Mouse (Mus musculus): ENCODE results near the gene Map2k4. TPM values are rescaled to one million over a fixed set of nuclear protein-coding genes. Genes with fewer than 3 reads are reported as not detected.
A peak's percentile ranks its signal among the peaks of the same experiment; 100 is the strongest.

The Map2k4 gene
- polyA plus RNA-seq, 1 experiment from 2014 or later: 36.6 TPM

GRCm38 (mm10) chr11:65773946-65774656 lies 14.0 kb downstream of the Map2k4 start:
- no peak for DNase-seq (ENCODE audit: low spot score)

- DNase-seq (ENCODE audit: low spot score): no peak
Observed at GRCm38 (mm10) chr11:65773535-65773934, 14.6 kb downstream of the Map2k4 start.

- DNase-seq (ENCODE audit: low spot score): no peak
Observed at GRCm38 (mm10) chr11:65771546-65771945, 16.6 kb downstream of the Map2k4 start.

- DNase-seq (ENCODE audit: low spot score): no peak
Observed at GRCm38 (mm10) chr11:65769990-65770389, 18.1 kb downstream of the Map2k4 start.

GRCm38 (mm10) chr11:65768445-65768844 lies 19.7 kb downstream of the Map2k4 start:
- no peak for DNase-seq (ENCODE audit: low spot score)

GRCm38 (mm10) chr11:65760912-65761311 lies 27.2 kb downstream of the Map2k4 start:
- no peak for DNase-seq (ENCODE audit: low spot score)

GRCm38 (mm10) chr11:65759350-65759749 lies 28.7 kb downstream of the Map2k4 start:
- no peak for DNase-seq (ENCODE audit: low spot score)

GRCm38 (mm10) chr11:65754161-65754560 lies 33.9 kb downstream of the Map2k4 start:
- DNase-seq (ENCODE audit: low spot score): no peak

GRCm38 (mm10) chr11:65753593-65753992 lies 34.5 kb downstream of the Map2k4 start:
- no peak for DNase-seq (ENCODE audit: low spot score)

GRCm38 (mm10) chr11:65750546-65750945 lies 37.6 kb downstream of the Map2k4 start:
- DNase-seq (ENCODE audit: low spot score): no peak

- DNase-seq (ENCODE audit: low spot score): no peak
Observed at GRCm38 (mm10) chr11:65747433-65747832, 40.7 kb downstream of the Map2k4 start.

- no peak for DNase-seq (ENCODE audit: low spot score)
Observed at GRCm38 (mm10) chr11:65745707-65746333, 42.3 kb downstream of the Map2k4 start.

GRCm38 (mm10) chr11:65743866-65744265 lies 44.2 kb downstream of the Map2k4 start:
- DNase-seq (ENCODE audit: low spot score): no peak

GRCm38 (mm10) chr11:65740811-65741210 lies 47.3 kb downstream of the Map2k4 start:
- DNase-seq (ENCODE audit: low spot score): no peak

- DNase-seq (ENCODE audit: low spot score): peak; percentile 3
Observed at GRCm38 (mm10) chr11:65740390-65740789, 47.7 kb downstream of the Map2k4 start.

- DNase-seq (ENCODE audit: low spot score): no peak
Observed at GRCm38 (mm10) chr11:65739880-65740279, 48.2 kb downstream of the Map2k4 start.

GRCm38 (mm10) chr11:65734656-65735055 lies 53.4 kb downstream of the Map2k4 start:
- DNase-seq (ENCODE audit: low spot score): no peak

GRCm38 (mm10) chr11:65729623-65730217 lies 58.4 kb downstream of the Map2k4 start:
- DNase-seq (ENCODE audit: low spot score): no peak

- DNase-seq (ENCODE audit: low spot score): no peak
Observed at GRCm38 (mm10) chr11:65728906-65729305, 59.2 kb downstream of the Map2k4 start.

GRCm38 (mm10) chr11:65723715-65724114 lies 64.4 kb downstream of the Map2k4 start:
- DNase-seq (ENCODE audit: low spot score): no peak

GRCm38 (mm10) chr11:65721615-65722014 lies 66.5 kb downstream of the Map2k4 start:
- no peak for DNase-seq (ENCODE audit: low spot score)

GRCm38 (mm10) chr11:65719960-65720359 lies 68.1 kb downstream of the Map2k4 start:
- DNase-seq (ENCODE audit: low spot score): no peak

- no peak for DNase-seq (ENCODE audit: low spot score)
Observed at GRCm38 (mm10) chr11:65713830-65714229, 74.3 kb downstream of the Map2k4 start.

Data from thymus, postnatal 0 days (tissue).